Mouse (Mus musculus) brain, embryonic 14.5 days (tissue): ENCODE measurements around the gene Lmod2.

Experiments used
- CTCF ChIP-seq: fragments of 200-500 bp; IDR thresholded peaks from 2 replicates; pipeline ENCODE4 v1.5.1; 2012; ENCODE audit warnings: inconsistent platforms, mild to moderate bottlenecking, moderate library complexity, borderline replicate concordance; ENCODE audit not compliant: insufficient read depth, insufficient read length; ENCODE audit errors: extremely low read depth
- POLR2A ChIP-seq: fragments of 200-500 bp; IDR thresholded peaks from 2 replicates; pipeline ENCODE4 v1.6.1; 2012; ENCODE audit warnings: mild to moderate bottlenecking, inconsistent platforms, borderline replicate concordance; ENCODE audit not compliant: poor library complexity, insufficient read depth, insufficient read length, severe bottlenecking; ENCODE audit errors: extremely low read depth

DNA sequence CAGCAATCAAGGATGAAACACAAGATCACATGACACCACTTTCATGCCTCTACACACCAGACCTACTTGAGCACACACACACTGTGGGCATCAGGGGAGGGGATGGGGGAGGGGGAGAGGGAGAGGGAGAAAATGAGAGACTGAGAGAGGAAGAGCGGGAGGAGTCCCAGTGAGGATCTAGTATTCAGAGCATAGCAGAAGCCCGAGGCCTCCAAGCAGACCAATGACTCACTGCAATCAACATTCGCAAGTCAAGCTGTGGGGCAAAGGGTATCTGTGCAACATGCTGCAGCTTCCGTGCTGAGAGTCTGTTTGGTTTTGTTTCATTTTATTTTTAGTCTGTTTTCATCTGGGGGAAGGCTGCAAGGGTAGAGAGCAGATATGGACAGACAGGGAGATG, 34.5 kb downstream of the Lmod2 start:
- TF ChIP-seq POLR2A (no peak), CTCF (no peak)
